Mouse (Mus musculus) cortical plate, adult 2 months (tissue): Measurements from ENCODE around the gene Vps13c.

Source experiments
- CTCF ChIP-seq: fragments of 200-500 bp; IDR thresholded peaks from 2 replicates; pipeline ENCODE4 v1.5.1; 2011; ENCODE audit warnings: mild to moderate bottlenecking, control low read depth, low read length; ENCODE audit not compliant: insufficient read depth; ENCODE audit errors: extremely low read depth
- POLR2A ChIP-seq: fragments of 200-500 bp; IDR thresholded peaks from 2 replicates; pipeline ENCODE4 v1.6.1; 2011; ENCODE audit warnings: mild to moderate bottlenecking, low read length, control low read depth; ENCODE audit not compliant: insufficient read depth; ENCODE audit errors: extremely low read depth

- TF ChIP-seq CTCF (no peak), POLR2A (no peak)
Observed at GRCm38 (mm10) chr9:67886981-67887720, 47.0 kb downstream of the Vps13c start.
